Mouse (Mus musculus): Measurements from ENCODE around the gene Polr1b. TPM values are rescaled to one million over a fixed set of nuclear protein-coding genes. Genes with fewer than 3 reads are reported as not detected.

Gene Polr1b
- polyA plus RNA-seq, 1 experiment from 2014 or later: 30.4 TPM

DNA sequence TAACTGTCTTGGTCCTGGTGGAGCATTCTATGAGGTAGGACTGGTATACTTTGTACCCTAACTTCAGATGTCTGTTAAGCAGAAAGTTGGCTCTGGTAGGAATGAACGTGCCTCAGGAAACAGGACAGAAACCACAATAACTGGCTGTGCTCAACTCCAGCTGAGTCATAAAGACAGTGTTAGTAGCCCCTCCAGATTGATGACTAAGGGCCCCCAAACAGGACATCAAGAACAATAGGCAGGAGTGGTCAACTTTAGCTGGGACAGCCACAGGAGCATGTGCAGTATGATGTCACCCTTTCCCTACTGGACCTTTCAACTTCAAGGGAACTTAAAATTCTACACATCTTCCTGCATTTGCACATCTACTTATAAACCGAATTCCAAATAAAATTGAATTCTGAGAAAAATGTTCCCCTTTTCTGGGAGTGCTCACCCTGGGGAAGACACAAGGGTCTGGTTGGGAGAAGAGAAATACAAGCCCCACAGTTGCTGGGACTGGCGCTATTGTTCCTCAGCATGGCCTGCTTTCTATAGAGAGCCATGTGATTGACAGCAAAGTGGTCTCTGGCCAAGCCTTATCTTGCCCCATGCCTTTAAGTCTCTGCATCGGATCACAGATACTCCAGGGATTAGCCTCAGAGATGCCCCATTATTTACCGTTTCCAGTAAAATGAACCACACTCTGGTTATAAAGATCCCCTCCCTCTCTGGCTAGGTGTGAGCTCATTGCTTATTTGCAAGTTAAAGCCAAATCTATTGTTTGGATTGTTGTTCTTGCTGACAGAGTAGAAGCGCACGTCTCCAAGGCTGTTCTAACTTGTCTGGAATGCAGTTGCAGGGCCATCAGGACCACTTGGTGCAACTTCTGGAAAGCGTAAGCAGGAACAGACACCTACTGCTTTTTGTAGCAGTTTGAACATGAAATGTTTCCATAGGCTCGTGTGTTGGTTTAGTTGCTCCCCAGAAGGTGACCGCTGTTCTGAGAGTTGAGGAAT is 66.0 kb downstream of the Polr1b start:
- 74% methylated on average over 10 of the region's 10 CpGs for WGBS

DNA sequence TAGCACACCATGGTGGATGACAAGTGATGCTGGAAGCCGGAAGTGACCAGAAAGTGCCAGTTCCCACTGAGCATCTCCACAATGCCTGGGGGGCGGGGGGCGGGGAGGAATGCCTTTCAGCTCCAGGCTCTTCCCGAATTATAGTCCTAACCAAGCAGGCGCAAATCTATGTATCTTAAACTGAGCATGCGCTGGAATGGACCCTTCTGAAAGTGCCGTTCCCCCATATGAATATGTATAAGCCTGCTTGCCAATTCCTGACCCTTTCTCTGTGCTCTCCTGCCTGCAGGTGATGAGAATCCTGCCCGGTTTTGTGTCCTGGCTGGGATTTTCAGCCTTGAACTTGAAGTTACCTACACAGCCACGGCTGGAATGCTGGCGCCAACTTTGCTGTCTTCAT is 72.6 kb downstream of the Polr1b start:
- no peak for ATAC-seq (ENCODE audit: low FRiP score, low read depth)
- Histone ChIP-seq H3K36me3 (no peaks in the 10 kb centered on the region), H3K9me3 (no peaks in the 10 kb centered on the region), H3K27me3 (no peaks in the 10 kb centered on the region), H3K4me3 (no peak overlapping the region), H3K9ac (no peak overlapping the region), H3K4me2 (replicated peaks) (no peak overlapping the region), H3K4me1 (0 out of 2 replicates have a peak, but pooled peaks cover 3% of the 10 kb centered on the region), H3K27ac (no peak overlapping the region)
- whole genome bisulfite sequencing: 48% methylated on average over 10 of the region's 10 CpGs

More for the DNA sequence above, 66.0 kb downstream of the Polr1b start:
- Histone ChIP-seq H3K9ac (no peak overlapping the region), H3K27ac (no peak overlapping the region), H3K36me3 (no peaks in the 10 kb centered on the region), H3K27me3 (no peaks in the 10 kb centered on the region), H3K4me2 (replicated peaks) (no peak overlapping the region), H3K4me3 (no peak overlapping the region), H3K4me1 (no peaks in the 10 kb centered on the region), H3K9me3 (no peaks in the 10 kb centered on the region)
- no peak for ATAC-seq (ENCODE audit: low FRiP score, low read depth)

DNA sequence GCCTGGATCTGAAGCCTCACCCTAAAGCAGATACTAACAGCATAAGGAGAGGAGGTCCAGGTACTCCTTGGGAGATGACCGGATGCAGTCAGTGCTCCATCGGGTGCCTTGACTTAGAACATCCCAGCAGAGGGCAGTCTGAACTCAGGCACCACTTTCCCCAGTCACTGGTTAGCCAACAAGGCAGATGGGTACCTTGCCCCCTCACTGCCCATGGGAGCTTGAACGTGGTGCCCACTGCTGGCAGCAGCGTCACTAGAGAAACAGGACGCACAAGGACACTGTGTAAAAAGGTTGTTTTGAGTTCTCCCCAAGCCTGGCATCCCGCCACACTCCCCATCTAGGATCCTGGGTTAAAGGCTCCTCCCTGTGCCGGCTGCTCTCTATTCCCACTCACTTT is 73.7 kb downstream of the Polr1b start:
- no peak for ATAC-seq (ENCODE audit: low FRiP score, low read depth)
- Histone ChIP-seq H3K4me1 (0 out of 2 replicates have a peak, but pooled peaks cover 3% of the 10 kb centered on the region), H3K4me3 (no peak overlapping the region), H3K27ac (no peak overlapping the region), H3K36me3 (no peaks in the 10 kb centered on the region), H3K27me3 (no peaks in the 10 kb centered on the region), H3K9ac (no peak overlapping the region), H3K9me3 (no peaks in the 10 kb centered on the region), H3K4me2 (replicated peaks) (no peak overlapping the region)
- 39% methylated on average over 7 of the region's 7 CpGs for WGBS

DNA sequence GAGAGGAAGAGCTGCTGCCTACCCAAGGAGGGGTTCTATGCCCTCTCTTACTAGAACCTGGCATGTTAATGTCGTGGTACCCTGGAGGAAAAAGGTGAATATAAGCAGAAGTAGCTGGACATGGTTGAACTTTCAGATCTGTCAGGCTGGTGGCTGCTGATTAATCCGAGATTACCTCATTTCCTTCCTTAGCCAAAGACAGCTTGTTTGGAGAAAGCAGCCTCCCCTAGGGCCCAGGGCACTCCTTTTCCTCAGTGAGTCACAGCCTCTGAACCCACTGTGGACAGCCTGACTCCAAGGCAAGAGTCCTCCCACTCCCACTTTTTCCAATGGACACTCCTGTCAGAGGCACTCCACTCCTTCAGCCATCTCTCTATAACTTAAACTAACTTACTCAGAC is 74.8 kb downstream of the Polr1b start:
- H3K4me2 ChIP-seq (replicated peaks): no peak overlapping the region
- no peak overlapping the region for H3K9ac ChIP-seq
- no peak overlapping the region for H3K27ac ChIP-seq
- H3K27me3 ChIP-seq: no peaks in the 10 kb centered on the region
- 0 out of 2 replicates have a peak, but pooled peaks cover 5% of the 10 kb centered on the region for H3K4me1 ChIP-seq
- no peak for ATAC-seq (ENCODE audit: low FRiP score, low read depth)
- H3K9me3 ChIP-seq: no peaks in the 10 kb centered on the region
- no peaks in the 10 kb centered on the region for H3K36me3 ChIP-seq
- 70% methylated on average over 2 of the region's 2 CpGs for WGBS
- no peak overlapping the region for H3K4me3 ChIP-seq

Other genes starting within 250 kb of the Polr1b start
- gene Fbln7, start 238.0 kb upstream of the Polr1b start, polyA plus RNA-seq (2015; fragmentation: Nextera tagmentation; extraction: Ambion mirVana): 6.3 and 7.3 TPM in 2 replicates
- 7.5 and 9.3 TPM in 2 replicates for gene Zc3h8, start 156.9 kb upstream of the Polr1b start, polyA plus RNA-seq (2015; fragmentation: Nextera tagmentation; extraction: Ambion mirVana)
- 1.9 and 2.0 TPM in 2 replicates for gene Zc3h6, start 133.6 kb upstream of the Polr1b start, polyA plus RNA-seq (2015; fragmentation: Nextera tagmentation; extraction: Ambion mirVana)
- 21.3 and 21.5 TPM in 2 replicates for gene Gm10762, start 133.3 kb upstream of the Polr1b start, polyA plus RNA-seq (2015; fragmentation: Nextera tagmentation; extraction: Ambion mirVana)
- 0.09 and 0.14 TPM in 2 replicates for gene Vinac1, start 52.8 kb upstream of the Polr1b start, polyA plus RNA-seq (2015; fragmentation: Nextera tagmentation; extraction: Ambion mirVana)
- gene Ttl, start 35.1 kb upstream of the Polr1b start, polyA plus RNA-seq (2015; fragmentation: Nextera tagmentation; extraction: Ambion mirVana): 19.4 and 22.0 TPM in 2 replicates
- gene Chchd5, start 28.7 kb downstream of the Polr1b start, polyA plus RNA-seq (2015; fragmentation: Nextera tagmentation; extraction: Ambion mirVana): 29.1 and 30.1 TPM in 2 replicates
- 33.8 and 35.5 TPM in 2 replicates for gene Slc20a1, start 97.8 kb downstream of the Polr1b start, polyA plus RNA-seq (2015; fragmentation: Nextera tagmentation; extraction: Ambion mirVana)
- gene Ckap2l, start 196.2 kb downstream of the Polr1b start, polyA plus RNA-seq (2015; fragmentation: Nextera tagmentation; extraction: Ambion mirVana): 41.8 and 45.2 TPM in 2 replicates
- gene Il1a, start 209.0 kb downstream of the Polr1b start, polyA plus RNA-seq (2015; fragmentation: Nextera tagmentation; extraction: Ambion mirVana): 0.10 and 0.14 TPM in 2 replicates

Data from limb, embryonic 13.5 days (tissue).